Mouse (Mus musculus) kidney, postnatal 0 days (tissue): Measurements from ENCODE around the gene Ezr. TPM values are rescaled to one million over a fixed set of nuclear protein-coding genes. Genes with fewer than 3 reads are reported as not detected.
A peak's percentile ranks its signal among the peaks of the same experiment; 100 is the strongest.

Source experiments
- ATAC-seq: fragments of 200-750 bp; cut with Nextera tagmentation; replicated peaks from 2 replicates; pipeline ENCODE4 v1.8.0; 2017; ENCODE audit warnings: low read depth, moderate number of reproducible peaks, moderate TSS enrichment, moderate library complexity; ENCODE audit not compliant: low FRiP score
- DNase-seq: peaks from one replicate; pipeline ENCODE4 v3.0.0-alpha.2; 2016; ENCODE audit warnings: low spot score
- H3K27ac ChIP-seq: fragments of 300-500 bp; sonication (generic); 2 replicates; pipeline ENCODE4 v1.5.1; 2014; ENCODE audit warnings: mild to moderate bottlenecking
- H3K27me3 ChIP-seq: fragments of 300-500 bp; sonication (generic); 2 replicates; pipeline ENCODE4 v1.6.1; 2014; ENCODE audit warnings: low read length, mixed read lengths; ENCODE audit not compliant: insufficient read depth
- H3K36me3 ChIP-seq: fragments of 300-500 bp; sonication (generic); 2 replicates; pipeline ENCODE4 v1.6.1; 2014; ENCODE audit warnings: low read length, mixed read lengths; ENCODE audit not compliant: insufficient read depth
- H3K4me1 ChIP-seq: fragments of 300-500 bp; sonication (generic); replicated peaks from 2 replicates; pipeline ENCODE4 v1.6.1; 2014; ENCODE audit warnings: antibody characterized with exemption, low read length, mixed read lengths; ENCODE audit not compliant: insufficient read depth
- H3K4me2 ChIP-seq: fragments of 300-500 bp; sonication (generic); 2 replicates; pipeline ENCODE4 v1.6.1; 2014; ENCODE audit warnings: mild to moderate bottlenecking, low read length, moderate library complexity, mixed read lengths
- H3K4me3 ChIP-seq: fragments of 300-500 bp; sonication (generic); replicated peaks from 2 replicates; pipeline ENCODE4 v1.5.1; 2014; ENCODE audit warnings: low read depth, low read length
- H3K9ac ChIP-seq: fragments of 300-500 bp; sonication (generic); 2 replicates; pipeline ENCODE4 v1.6.1; 2014; ENCODE audit warnings: low read depth, low read length
- H3K9me3 ChIP-seq: fragments of 300-500 bp; sonication (generic); replicated peaks from 2 replicates; pipeline ENCODE4 v1.6.1; 2016; ENCODE audit warnings: low read length, inconsistent platforms, mixed read lengths
- CTCF ChIP-seq: IDR thresholded peaks from 2 replicates; pipeline ENCODE4 v1.5.1; 2016; ENCODE audit warnings: antibody characterized with exemption, low read depth, mild to moderate bottlenecking, moderate library complexity
- WGBS: fragments of 180-500 bp; shearing (Covaris S2); extraction: QIAGEN DNeasy Blood & Tissue Kit; methylation state at CpG from one replicate; pipeline ENCODE4 v1.1.7; 2014; 5-methylcytosine and 5-hydroxymethylcytosine counted together
- polyA plus RNA-seq: library from polyadenylated mRNA; unstranded; fragments of >200 nt; fragmentation: Nextera tagmentation; extraction: Ambion mirVana; gene quantifications from 2 replicates; pipeline ENCODE4 v1.2.1, GENCODE M21; 2015

Ezr gene
- polyA plus RNA-seq, 1 experiment from 2014 or later = 281 TPM

- no peak for TF ChIP-seq CTCF
- WGBS = 67% methylated on average over 4 of the region's 4 CpGs
- no peaks in the 10 kb centered on the region for H3K9me3 ChIP-seq
- peaks cover 54% of the 10 kb centered on the region for H3K4me1 ChIP-seq
- ATAC-seq = no peak
- H3K27ac ChIP-seq = peak overlapping the region; percentile 32
- H3K9ac ChIP-seq = no peak overlapping the region
- H3K4me3 ChIP-seq = no peak overlapping the region
- no peak overlapping the region for H3K4me2 ChIP-seq
- no peak for DNase-seq
- no peaks in the 10 kb centered on the region for H3K36me3 ChIP-seq
- no peaks in the 10 kb centered on the region for H3K27me3 ChIP-seq
Observed at GRCm38 (mm10) chr17:6766823-6767222, 15.8 kb downstream of the Ezr start.

GRCm38 (mm10) chr17:6765886-6766285, 16.7 kb downstream of the Ezr start:
- no peak for DNase-seq
- H3K4me1 ChIP-seq = peaks cover 48% of the 10 kb centered on the region
- ATAC-seq = no peak
- no peaks in the 10 kb centered on the region for H3K9me3 ChIP-seq
- H3K4me3 ChIP-seq = no peak overlapping the region
- H3K36me3 ChIP-seq = no peaks in the 10 kb centered on the region
- H3K27ac ChIP-seq = peak overlapping the region; percentile 32; the same call in 1 of the 2 replicates
- no peak for TF ChIP-seq CTCF
- no peak overlapping the region for H3K4me2 ChIP-seq
- no peak overlapping the region for H3K9ac ChIP-seq
- WGBS = 55% methylated on average over 2 of the region's 2 CpGs
- H3K27me3 ChIP-seq = no peaks in the 10 kb centered on the region

- TF ChIP-seq CTCF = no peak
- ATAC-seq = no peak
Observed at GRCm38 (mm10) chr17:6764730-6765129, 17.9 kb downstream of the Ezr start.

GRCm38 (mm10) chr17:6764227-6764593, 18.4 kb downstream of the Ezr start:
- H3K9me3 ChIP-seq = no peaks in the 10 kb centered on the region
- TF ChIP-seq CTCF = no peak
- H3K4me1 ChIP-seq = peaks cover 40% of the 10 kb centered on the region
- ATAC-seq = no peak
- no peaks in the 10 kb centered on the region for H3K36me3 ChIP-seq
- no peak overlapping the region for H3K9ac ChIP-seq
- no peaks in the 10 kb centered on the region for H3K27me3 ChIP-seq
- no peak overlapping the region for H3K27ac ChIP-seq
- WGBS = 47% methylated on average over 7 of the region's 7 CpGs
- no peak overlapping the region for H3K4me3 ChIP-seq
- H3K4me2 ChIP-seq = no peak overlapping the region
- DNase-seq = no peak

More at GRCm38 (mm10) chr17:6764730-6765129, 17.9 kb downstream of the Ezr start:
- no peak overlapping the region for H3K4me3 ChIP-seq
- H3K36me3 ChIP-seq = no peaks in the 10 kb centered on the region
- no peak overlapping the region for H3K27ac ChIP-seq
- WGBS = 66% methylated on average over 4 of the region's 4 CpGs
- H3K9ac ChIP-seq = no peak overlapping the region
- no peak overlapping the region for H3K4me2 ChIP-seq
- no peaks in the 10 kb centered on the region for H3K9me3 ChIP-seq
- H3K27me3 ChIP-seq = no peaks in the 10 kb centered on the region
- H3K4me1 ChIP-seq = peaks cover 45% of the 10 kb centered on the region
- DNase-seq = peak; percentile 78

- H3K9me3 ChIP-seq = no peaks in the 10 kb centered on the region
- WGBS = 53% methylated on average over 7 of the region's 7 CpGs
Observed at GRCm38 (mm10) chr17:6763513-6764226, 18.9 kb downstream of the Ezr start.

GRCm38 (mm10) chr17:6759717-6760292, 22.8 kb downstream of the Ezr start:
- no peaks in the 10 kb centered on the region for H3K27me3 ChIP-seq
- ATAC-seq (no peak), DNase-seq (no peak)
- WGBS = 58% methylated on average over 9 of the region's 9 CpGs
- no peaks in the 10 kb centered on the region for H3K9me3 ChIP-seq
- H3K4me3 ChIP-seq = no peak overlapping the region
- peaks cover 13% of the 10 kb centered on the region; the same call in 1 of the 2 replicates for H3K4me1 ChIP-seq
- H3K4me2 ChIP-seq = no peak overlapping the region
- H3K27ac ChIP-seq = no peak overlapping the region
- no peak for TF ChIP-seq CTCF
- H3K9ac ChIP-seq = no peak overlapping the region
- H3K36me3 ChIP-seq = peaks cover 21% of the 10 kb centered on the region

More at GRCm38 (mm10) chr17:6763513-6764226, 18.9 kb downstream of the Ezr start:
- H3K9ac ChIP-seq = no peak overlapping the region
- peaks cover 36% of the 10 kb centered on the region for H3K4me1 ChIP-seq
- ATAC-seq = no peak
- H3K27ac ChIP-seq = no peak overlapping the region
- no peak overlapping the region for H3K4me3 ChIP-seq
- H3K4me2 ChIP-seq = no peak overlapping the region
- H3K27me3 ChIP-seq = no peaks in the 10 kb centered on the region
- no peak for TF ChIP-seq CTCF
- no peak for DNase-seq
- H3K36me3 ChIP-seq = 0 out of 2 replicates have a peak, but pooled peaks cover 3% of the 10 kb centered on the region
